Mouse (Mus musculus): ENCODE measurements around the gene Rps16.

Gene Rps16

DNA sequence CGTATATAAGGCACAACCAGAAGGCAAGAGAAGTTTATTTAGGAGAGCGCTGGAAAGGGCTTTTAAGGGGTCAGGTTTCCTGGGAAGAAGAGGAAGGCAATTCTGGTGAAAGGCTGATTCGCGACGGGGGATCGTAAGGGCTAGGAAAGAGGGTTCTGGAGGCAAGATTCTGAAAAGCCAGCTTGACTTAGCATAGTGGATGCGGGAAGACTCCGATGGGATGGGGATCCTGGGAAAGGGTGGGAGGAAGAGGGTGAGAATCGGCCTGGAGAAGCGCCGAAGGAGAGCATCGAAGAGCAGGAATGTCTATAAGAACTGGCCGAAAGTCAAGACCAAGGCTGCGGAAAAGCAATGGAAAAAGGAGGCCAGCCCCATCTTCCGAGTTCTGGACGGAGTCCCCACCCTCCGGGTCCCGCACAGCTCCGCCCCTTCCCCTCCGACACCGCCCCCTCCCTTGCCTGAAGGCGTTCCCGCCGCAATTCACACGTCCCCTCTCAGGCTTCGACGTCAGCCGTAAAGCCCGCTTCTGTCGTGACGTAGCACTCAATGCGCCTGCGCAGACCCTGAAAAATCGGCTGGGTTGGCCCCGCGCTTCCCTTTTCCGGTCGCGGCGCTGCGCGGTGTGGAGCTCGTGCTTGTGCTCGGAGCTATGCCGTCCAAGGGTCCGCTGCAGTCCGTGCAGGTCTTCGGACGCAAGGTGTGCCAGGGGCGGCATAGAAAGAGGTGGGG, at the start of gene Rps16:
TSS of gene Rps16 (plus strand) at position 498 of the 729 bp plus-strand sequence.
- peak; percentile 99 for DNase-seq

GRCm38 (mm10) chr7:28301616-28302433, 48.6 kb upstream of the Rps16 start, which contains the start of gene Dll3:
Gene Dll3, minus strand, starts transcription at chr7:28302238.
- DNase-seq: peak; percentile 49

DNA sequence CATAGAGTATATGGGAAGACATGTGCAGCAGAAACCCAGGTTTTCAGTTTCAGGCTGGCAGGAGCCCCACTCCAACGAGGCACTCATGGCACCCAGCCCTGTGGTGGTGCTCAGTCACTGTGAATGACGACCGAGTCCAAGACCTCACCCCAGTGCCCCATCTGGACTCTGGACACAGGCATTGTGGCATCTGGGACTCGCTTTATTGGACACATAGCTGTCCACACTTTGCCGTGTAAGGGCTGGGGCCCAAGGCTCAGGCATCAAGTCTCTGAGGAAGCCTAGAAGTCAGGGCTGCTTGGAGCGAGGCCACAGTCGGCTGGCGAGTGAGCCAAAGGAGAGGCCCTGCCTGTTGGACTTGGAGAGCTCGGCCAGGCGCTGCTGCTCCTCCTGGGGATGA, 44.8 kb upstream of the Rps16 start:
- DNase-seq: no peak

DNA sequence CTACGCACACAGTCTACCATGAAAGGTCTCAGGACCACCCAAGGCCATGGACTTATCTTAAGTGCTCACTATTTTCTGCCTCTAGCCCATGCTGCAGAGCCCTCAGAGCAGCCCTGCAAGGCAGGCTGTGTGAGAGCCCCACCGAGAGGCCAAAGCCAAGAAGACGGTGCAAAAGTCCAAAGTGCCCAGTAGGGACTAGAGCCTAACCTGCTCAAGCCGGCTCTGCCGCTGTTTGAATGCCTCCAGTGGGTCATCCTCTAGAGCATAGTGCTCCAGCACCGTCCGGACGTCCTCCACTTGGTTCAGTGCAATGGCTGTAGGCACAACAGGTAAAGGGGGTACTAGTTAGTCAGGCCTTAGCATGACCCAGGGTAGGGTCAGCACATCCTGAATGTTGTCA, 44.2 kb upstream of the Rps16 start:
- no peak for DNase-seq

DNA sequence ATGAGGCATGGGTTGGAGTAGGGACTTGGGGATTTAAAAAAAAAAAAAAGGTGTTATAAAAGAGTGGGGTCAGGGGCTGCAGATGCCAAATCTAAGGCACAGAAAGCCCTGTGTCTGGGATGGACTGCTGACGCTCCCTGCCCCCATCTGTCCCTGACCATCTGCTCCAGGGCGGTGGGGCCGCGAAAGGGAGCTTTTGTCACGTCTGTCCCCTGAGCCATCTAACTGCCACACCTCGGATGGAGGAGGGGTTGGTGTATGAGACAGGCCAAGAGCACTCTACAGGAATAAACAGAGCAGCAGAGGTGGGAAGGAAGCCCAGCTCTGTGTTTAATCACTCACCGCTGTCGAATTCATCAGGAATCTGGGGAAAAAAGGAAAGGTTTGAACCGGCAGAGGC, 40.7 kb upstream of the Rps16 start:
- DNase-seq: no peak

GRCm38 (mm10) chr7:28311151-28311925, 39.1 kb upstream of the Rps16 start:
- no peak for DNase-seq

- peak; percentile 99 for DNase-seq
Measured at GRCm38 (mm10) chr7:28311926-28312543, 38.4 kb upstream of the Rps16 start, which contains the start of gene Timm50. Gene Timm50, minus strand, starts transcription at chr7:28312072.

DNA sequence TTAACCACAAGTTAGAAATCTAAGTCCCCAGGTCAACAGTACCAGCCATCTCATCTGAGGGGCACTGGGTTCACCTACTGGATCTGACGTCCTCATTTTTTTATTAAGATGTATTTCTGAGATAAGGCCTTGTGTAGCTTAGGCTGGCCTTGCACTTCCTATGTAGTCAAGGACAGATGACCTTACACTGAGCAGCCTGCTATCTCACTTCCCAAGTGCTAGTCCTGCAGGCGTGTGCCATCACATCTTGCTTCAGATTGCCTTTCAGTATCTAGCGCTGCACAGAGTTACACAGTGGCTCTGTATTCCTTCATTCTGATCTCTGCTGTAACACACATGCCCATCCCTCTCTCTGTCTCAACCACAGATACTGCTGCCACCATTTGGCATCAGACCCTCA, 32.4 kb upstream of the Rps16 start:
- no peak for DNase-seq

GRCm38 (mm10) chr7:28318714-28319113, 31.7 kb upstream of the Rps16 start:
- DNase-seq: no peak

GRCm38 (mm10) chr7:28321974-28322720, 28.3 kb upstream of the Rps16 start:
- no peak for DNase-seq

DNA sequence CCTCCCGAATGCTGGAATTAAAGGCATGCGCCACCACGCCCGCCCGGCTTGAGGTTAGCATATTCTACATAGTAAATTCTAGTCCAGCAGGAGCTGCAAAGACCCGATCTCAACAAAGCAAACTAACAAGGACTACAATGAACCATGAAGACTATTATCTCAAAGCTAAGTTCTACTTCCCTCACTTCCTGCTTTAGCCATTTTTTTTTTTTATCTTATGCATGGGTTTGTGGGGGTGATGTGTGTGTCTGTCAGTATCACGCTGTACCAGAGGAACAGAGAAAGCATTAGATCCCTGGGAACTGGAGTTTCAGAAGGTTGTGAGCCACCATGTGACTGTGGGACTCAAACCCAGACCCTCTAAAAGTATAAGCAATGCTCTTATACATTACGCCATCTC, 25.2 kb upstream of the Rps16 start:
- no peak for DNase-seq

- no peak for DNase-seq
Measured at GRCm38 (mm10) chr7:28326457-28326856, 24.0 kb upstream of the Rps16 start.

DNA sequence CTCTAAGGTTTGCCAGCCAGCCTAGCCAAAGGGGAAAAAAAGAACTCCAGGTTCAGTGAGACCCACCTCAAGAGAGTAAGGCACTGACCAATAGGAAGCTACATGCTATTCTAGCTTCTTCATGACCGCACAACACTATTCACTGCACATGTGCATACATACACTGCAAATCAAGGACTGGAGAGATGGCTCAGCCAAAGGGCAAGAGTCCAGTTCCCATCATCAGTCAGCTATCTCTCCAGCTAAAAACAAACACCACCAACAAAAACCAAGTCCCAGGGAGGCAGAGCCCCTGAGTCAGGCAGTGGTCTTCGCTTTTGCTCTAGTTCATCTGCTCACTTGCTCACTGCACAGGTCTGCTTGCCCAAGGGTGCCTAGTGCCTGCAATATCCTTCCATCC, 22.2 kb upstream of the Rps16 start:
- DNase-seq: no peak

DNA sequence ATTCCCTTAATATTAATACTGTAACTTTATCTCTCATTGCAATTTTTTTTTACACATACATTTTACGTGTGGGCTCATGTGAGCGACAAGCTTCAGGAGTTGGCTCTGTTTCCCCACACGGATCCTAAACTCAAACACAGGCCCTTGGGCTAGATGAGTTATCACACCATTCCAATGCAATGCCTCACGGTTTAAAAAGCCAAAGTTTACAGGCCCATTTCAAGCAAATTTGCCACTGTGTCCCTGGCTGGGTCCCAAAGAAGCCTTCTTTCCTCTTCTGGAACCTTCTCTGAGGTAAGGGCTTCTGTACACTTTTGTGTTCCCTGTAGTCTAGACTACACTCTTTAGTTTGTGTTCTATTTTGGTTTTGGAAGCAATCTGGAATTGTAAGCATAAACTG, 15.9 kb upstream of the Rps16 start:
- DNase-seq: no peak

DNA sequence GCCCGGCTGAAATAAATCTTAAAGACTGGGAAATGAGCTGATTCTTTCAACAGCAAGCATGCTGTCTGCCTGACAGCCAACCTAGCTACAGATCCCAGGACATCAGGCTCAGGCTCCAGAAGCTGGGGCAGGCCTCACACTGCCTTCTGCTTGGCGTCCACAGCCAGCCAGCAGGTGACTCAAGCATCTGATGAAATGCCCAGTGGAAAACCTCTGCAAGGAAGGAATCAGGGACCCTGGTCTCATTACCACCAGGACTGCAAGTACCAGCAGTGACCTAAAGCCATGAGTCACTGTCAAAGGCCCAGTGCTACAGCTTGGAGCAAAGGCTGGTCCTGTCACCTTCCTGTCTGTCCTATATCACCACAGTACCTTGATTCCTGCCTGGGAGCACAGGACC, 15.0 kb upstream of the Rps16 start:
- DNase-seq: no peak

- DNase-seq: peak; percentile 97
Measured at GRCm38 (mm10) chr7:28338108-28338998, 12.1 kb upstream of the Rps16 start, which contains the start of gene Supt5. Gene Supt5, minus strand, starts transcription at chr7:28338746.

DNA sequence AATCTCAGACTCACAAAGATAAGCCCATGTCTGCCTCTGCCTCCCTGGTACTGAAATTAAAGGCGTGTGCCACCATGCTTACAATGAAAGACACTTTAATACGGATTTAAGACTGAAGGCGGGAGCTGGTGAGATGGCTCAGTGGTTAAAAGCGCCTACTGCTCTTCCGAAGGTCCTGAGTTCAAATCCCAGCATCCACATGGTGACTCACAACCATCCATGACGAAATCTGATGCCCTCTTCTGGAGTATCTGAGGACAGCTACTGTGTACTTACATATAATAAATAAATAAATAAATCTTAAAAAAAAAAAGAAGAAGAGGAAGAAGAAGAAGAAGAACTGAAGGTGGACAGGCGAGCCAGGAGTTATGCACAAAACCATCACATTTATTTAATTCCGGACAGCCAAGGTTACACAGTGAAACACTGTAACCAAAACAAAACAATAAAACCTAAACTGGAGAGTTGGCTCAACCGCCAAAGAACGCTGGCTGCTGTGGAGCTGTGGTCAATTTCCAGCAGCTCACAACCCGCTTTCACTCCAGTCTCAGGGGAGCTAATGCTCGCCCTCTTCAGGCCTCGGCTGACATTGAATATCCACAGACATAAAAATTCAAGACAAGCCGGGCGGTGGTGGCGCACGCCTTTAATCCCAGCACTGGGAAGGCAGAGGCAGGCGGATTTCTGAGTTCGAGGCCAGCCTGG, 11.1 kb upstream of the Rps16 start:
- no peak for DNase-seq

DNA sequence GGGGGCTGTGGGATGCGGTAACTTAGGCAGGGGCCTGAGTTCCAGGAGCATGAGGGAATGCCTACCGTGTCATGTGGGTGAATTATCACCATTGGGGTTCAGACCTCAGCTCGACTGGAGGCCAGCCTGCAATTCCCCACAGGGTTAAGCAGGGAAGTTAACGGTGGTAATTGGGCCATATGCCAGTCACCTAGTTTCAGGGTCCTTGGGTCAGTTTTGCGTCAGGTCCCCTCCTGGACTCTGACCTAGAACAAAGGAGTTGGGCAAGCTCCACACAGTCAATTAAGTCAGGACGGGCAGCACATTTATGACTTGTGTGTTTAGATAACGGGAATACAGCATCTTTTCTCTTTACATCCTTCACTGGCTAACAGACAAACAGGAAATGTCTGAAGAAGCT, 9.1 kb upstream of the Rps16 start:
- DNase-seq: no peak

DNA sequence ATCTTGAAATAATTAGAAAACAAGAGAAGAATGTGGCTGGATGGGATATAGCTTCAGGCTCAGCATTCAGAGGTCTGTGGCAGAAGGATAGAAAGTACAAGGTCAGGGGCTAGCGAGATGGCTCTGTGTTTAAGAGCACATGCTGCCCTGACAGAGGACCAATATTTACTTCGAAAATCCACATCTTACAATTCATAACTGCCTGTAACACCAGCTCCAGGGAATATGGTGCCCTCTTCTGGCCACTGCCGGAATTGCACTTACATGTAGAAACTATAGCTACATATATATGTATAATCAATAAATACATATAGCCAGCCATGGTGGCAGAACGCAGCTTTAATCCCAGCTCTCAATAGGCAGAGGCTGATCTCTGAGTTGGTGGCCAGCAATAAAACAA, 5.8 kb upstream of the Rps16 start:
- peak; percentile 67 for DNase-seq

DNA sequence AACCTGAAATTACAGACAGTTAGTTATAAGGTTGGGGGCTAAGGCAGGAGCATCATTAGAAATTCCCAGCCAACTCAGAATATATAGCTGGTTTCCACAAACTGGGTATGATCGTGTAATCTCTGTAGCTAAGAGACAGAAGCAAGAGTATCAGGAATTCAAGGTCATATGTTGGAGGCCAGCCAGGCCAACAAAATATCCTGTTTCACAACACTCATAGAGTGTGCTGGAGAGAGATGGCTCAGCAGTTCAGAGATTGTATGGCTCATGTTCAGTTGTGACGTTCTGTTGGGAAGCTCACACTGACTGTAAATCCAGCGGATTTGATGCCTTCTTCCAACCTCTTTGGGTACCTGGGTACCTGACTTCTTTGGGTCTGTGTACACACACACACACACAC, 2.7 kb upstream of the Rps16 start:
- DNase-seq: no peak

Data from right cerebral cortex, postnatal 14 days (tissue).